Mouse (Mus musculus) C2C12 (cell line): Measurements from ENCODE around the gene Ap1s1.

Experiments used
- CTCF ChIP-seq: IDR thresholded peaks from one replicate; pipeline ENCODE4 v1.5.1; 2011; ENCODE audit not compliant: control insufficient read depth, insufficient read depth, insufficient read length
- FOSL1 ChIP-seq: IDR thresholded peaks from one replicate; pipeline ENCODE4 v1.8.0; 2011; ENCODE audit warnings: mild to moderate bottlenecking, low read length; ENCODE audit not compliant: poor library complexity, insufficient read depth, severe bottlenecking
- MYOD1 ChIP-seq: IDR thresholded peaks from one replicate; pipeline ENCODE4 v1.6.1; 2011; ENCODE audit warnings: low read depth; ENCODE audit not compliant: control insufficient read depth, insufficient read length
- USF1 ChIP-seq: IDR thresholded peaks from one replicate; pipeline ENCODE4 v1.6.1; 2011; ENCODE audit warnings: low read depth, mild to moderate bottlenecking, control low read depth, moderate library complexity

DNA sequence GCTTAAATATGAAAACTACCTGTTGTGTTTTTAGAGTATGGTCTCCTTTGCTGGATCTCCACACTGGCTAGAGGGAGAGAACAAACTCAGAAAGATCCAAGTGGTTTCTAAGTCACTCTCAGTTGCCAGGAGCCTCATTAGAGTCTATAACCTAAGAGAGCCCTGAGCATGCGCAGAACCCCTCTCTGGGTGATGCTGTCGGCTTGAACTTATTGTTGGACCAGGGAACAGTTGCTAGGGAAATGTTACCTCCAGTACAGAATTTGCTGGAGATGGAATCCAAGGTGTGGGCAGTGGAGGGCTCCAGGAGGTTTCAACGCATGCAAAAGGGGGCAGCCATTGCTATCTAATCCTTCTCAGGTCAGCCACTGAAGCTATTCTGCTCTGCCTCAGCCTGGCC, 21.6 kb downstream of the Ap1s1 start:
- TF ChIP-seq CTCF = no peak
- TF ChIP-seq FOSL1 = no peak
- TF ChIP-seq MYOD1 = no peak
- TF ChIP-seq USF1 = no peak
